Mouse (Mus musculus) liver, adult 2 months (tissue): ENCODE results near the gene Slc38a7.

ENCODE experiments used
- CTCF ChIP-seq: fragments of 200-500 bp; IDR thresholded peaks from 2 replicates; pipeline ENCODE4 v1.5.1; 2011; ENCODE audit warnings: low read depth, low read length, control low read depth
- POLR2A ChIP-seq: fragments of 200-500 bp; IDR thresholded peaks from 2 replicates; pipeline ENCODE4 v1.6.1; 2011; ENCODE audit warnings: low read length, control low read depth; ENCODE audit not compliant: insufficient read depth; ENCODE audit errors: extremely low read depth

DNA sequence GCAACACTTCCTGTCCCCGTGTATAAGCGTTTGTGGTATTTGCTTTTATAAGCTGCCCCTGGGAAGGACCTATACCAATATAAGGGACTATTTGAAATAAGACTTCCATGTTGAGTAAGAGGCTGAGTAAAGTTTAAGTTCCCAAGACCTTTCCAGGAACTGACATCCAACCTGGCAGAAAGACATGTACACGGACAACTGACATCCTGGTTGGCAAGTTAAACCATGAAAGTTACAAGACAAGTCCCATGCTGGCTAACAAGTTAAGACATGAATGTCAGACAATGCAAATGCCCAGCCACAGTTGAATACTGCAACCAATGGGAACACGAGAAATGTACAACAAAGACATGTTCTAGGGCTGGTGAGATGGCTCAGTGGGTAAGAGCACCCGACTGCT is 40.4 kb upstream of the Slc38a7 start:
- no peak for TF ChIP-seq CTCF
- no peak for TF ChIP-seq POLR2A
